Mouse (Mus musculus): Measurements from ENCODE around the gene Mup13.
"Not testable (repeated sequence)": the region's sequence is repeated elsewhere in the genome, so short reads cannot be mapped to it uniquely, and the experiment has no call there.

The Mup13 gene

GRCm38 (mm10) chr4:61228186-61228585 lies at the start of gene Mup13:
Mup13 (minus strand) TSS chr4:61228286.
- DNase-seq (ENCODE audit: low spot score in 2 of 2) = not testable (repeated sequence)
